Mouse (Mus musculus) erythroblast, embryonic 14.5 days (primary cell): ENCODE data around the gene Fbrs.

Experiments used
- GATA1 ChIP-seq: IDR thresholded peaks from 2 replicates; pipeline ENCODE4 v1.6.1; 2012; ENCODE audit warnings: low read length, inconsistent platforms, mixed read lengths
- TAL1 ChIP-seq: IDR thresholded peaks from 3 replicates; pipeline ENCODE4 v1.6.1; 2012; ENCODE audit warnings: low read length, inconsistent platforms, mixed read lengths

DNA sequence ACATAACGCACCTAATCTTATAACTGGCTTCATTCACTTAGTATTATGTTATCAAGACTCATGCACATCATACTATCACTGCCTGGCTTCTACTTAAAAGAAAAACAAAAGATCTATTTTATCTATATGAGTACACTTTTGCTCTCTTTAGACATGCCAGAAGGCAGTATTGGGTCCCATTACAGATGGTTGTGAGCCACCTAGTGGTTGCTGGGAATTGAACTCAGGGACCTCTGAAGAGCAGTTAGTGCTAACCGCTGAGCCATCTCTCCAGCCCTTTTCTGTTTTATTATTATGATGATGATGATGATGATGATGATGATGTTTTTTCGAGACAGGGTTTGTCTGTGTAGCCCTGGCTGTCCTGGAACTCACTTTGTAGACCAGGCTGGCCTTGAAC is 19.4 kb downstream of the Fbrs start:
- TF ChIP-seq GATA1 = no peak
- TF ChIP-seq TAL1 = no peak
